Comparison of ENCODE assay signal across 11 mouse cellular contexts in genomic region chr1:152576614-152577144, GRCm38 (mm10).
DNase-seq lines count a peak whose midpoint lies in the region; ATAC-seq and TF ChIP-seq lines count a peak whose summit lies in the region.
"Had no signal": no experiment of that assay in that cellular context is flagged by ENCODE, and none has a peak within 500 bp of the region (broad histone marks: within the 10 kb centered on the region; RNA-seq: fewer than 3 reads in every experiment).

No protein-coding gene starts in this region.

- H3K27me3 ChIP-seq in intestine, embryonic 14.5 days (replicated peaks; ENCODE audit: control insufficient read depth, insufficient read depth, low read length): no peaks in the 10 kb centered on the region
- no peaks in the 10 kb centered on the region for H3K27me3 ChIP-seq in intestine, postnatal 0 days (replicated peaks; ENCODE audit: control insufficient read depth, insufficient read depth, low read length)
- no peaks in the 10 kb centered on the region for H3K27me3 ChIP-seq in hindbrain, embryonic 15.5 days
- no peaks in the 10 kb centered on the region for H3K27me3 ChIP-seq in limb, embryonic 10.5 days (ENCODE audit: low read depth, poor library complexity, severe bottlenecking)
- H3K27me3 ChIP-seq: liver, embryonic 12.5 days had no signal

- no peaks in the 10 kb centered on the region for H3K9me3 ChIP-seq in intestine, embryonic 14.5 days (ENCODE audit: control insufficient read depth, low read length)
- H3K9me3 ChIP-seq in intestine, postnatal 0 days (ENCODE audit: control insufficient read depth): no peaks in the 10 kb centered on the region
- H3K9me3 ChIP-seq in hindbrain, embryonic 15.5 days: no peaks in the 10 kb centered on the region
- H3K9me3 ChIP-seq in limb, embryonic 10.5 days (replicated peaks): no peaks in the 10 kb centered on the region
- H3K9me3 ChIP-seq: liver, embryonic 12.5 days had no signal

- H3K4me2 ChIP-seq in intestine, embryonic 14.5 days (ENCODE audit: low read length): no peak overlapping the region
- no peak overlapping the region for H3K4me2 ChIP-seq in intestine, postnatal 0 days (replicated peaks; ENCODE audit: low read depth)
- no peak overlapping the region for H3K4me2 ChIP-seq in hindbrain, embryonic 15.5 days
- H3K4me2 ChIP-seq: liver, embryonic 12.5 days had no signal

- no peak overlapping the region for H3K4me3 ChIP-seq in intestine, embryonic 14.5 days (ENCODE audit: low read depth, low read length)
- H3K4me3 ChIP-seq in intestine, postnatal 0 days (ENCODE audit: low read depth, low read length): no peak overlapping the region
- H3K4me3 ChIP-seq in hindbrain, embryonic 15.5 days: no peak overlapping the region
- no peak overlapping the region for H3K4me3 ChIP-seq in limb, embryonic 10.5 days
- H3K4me3 ChIP-seq: liver, embryonic 12.5 days had no signal

- TF ChIP-seq CTCF in intestine, postnatal 0 days (IDR thresholded peaks at IDR 0.05; ENCODE audit: low read depth): no peak

- H3K36me3 ChIP-seq in intestine, embryonic 14.5 days (ENCODE audit: control insufficient read depth, insufficient read depth, low read length): peaks cover under 1% of the 10 kb centered on the region; the same call in 1 of the 2 replicates
- H3K36me3 ChIP-seq in intestine, postnatal 0 days (ENCODE audit: control insufficient read depth, insufficient read depth): 0 out of 2 replicates have a peak, but pooled peaks cover 6% of the 10 kb centered on the region
- no peaks in the 10 kb centered on the region for H3K36me3 ChIP-seq in hindbrain, embryonic 15.5 days
- peaks cover 4% of the 10 kb centered on the region; the same call in 1 of the 2 replicates for H3K36me3 ChIP-seq in limb, embryonic 10.5 days
- H3K36me3 ChIP-seq: liver, embryonic 12.5 days had no signal

- no peak overlapping the region for H3K9ac ChIP-seq in intestine, embryonic 14.5 days (ENCODE audit: low read length)
- no peak overlapping the region for H3K9ac ChIP-seq in intestine, postnatal 0 days (ENCODE audit: low read depth, low read length)
- no peak overlapping the region for H3K9ac ChIP-seq in hindbrain, embryonic 15.5 days
- H3K9ac ChIP-seq: liver, embryonic 12.5 days had no signal

- WGBS in intestine, embryonic 14.5 days: 37% methylated on average over 7 of the region's 7 CpGs
- 47% methylated on average over 7 of the region's 7 CpGs for WGBS in intestine, postnatal 0 days
- WGBS in hindbrain, embryonic 15.5 days: 12% methylated on average over 7 of the region's 7 CpGs
- WGBS in limb, embryonic 10.5 days: 48% methylated on average over 7 of the region's 7 CpGs

- H3K27ac ChIP-seq in intestine, embryonic 14.5 days (ENCODE audit: low read depth): 0 out of 2 replicates have a peak overlapping the region, but pooled peaks have one; percentile 22
- no peak overlapping the region for H3K27ac ChIP-seq in intestine, postnatal 0 days (ENCODE audit: low read depth, low read length)
- H3K27ac ChIP-seq in hindbrain, embryonic 15.5 days (replicated peaks): peak overlapping the region; percentile 39; the same call in 1 of the 2 replicates
- H3K27ac ChIP-seq in limb, embryonic 10.5 days: peak overlapping the region; percentile 70
- H3K27ac ChIP-seq: liver, embryonic 12.5 days had no signal

- H3K4me1 ChIP-seq in intestine, embryonic 14.5 days (replicated peaks; ENCODE audit: control insufficient read depth, insufficient read depth, low read length): peaks cover 41% of the 10 kb centered on the region
- H3K4me1 ChIP-seq in intestine, postnatal 0 days (replicated peaks; ENCODE audit: control insufficient read depth, insufficient read depth, low read length): peaks cover 16% of the 10 kb centered on the region
- peaks cover 31% of the 10 kb centered on the region for H3K4me1 ChIP-seq in hindbrain, embryonic 15.5 days (replicated peaks)
- peaks cover 72% of the 10 kb centered on the region for H3K4me1 ChIP-seq in limb, embryonic 10.5 days

- ATAC-seq in intestine, embryonic 14.5 days (replicated peaks; ENCODE audit: low FRiP score, low TSS enrichment, low read depth): no peak
- ATAC-seq in intestine, postnatal 0 days: no peak
- ATAC-seq in hindbrain, embryonic 15.5 days (ENCODE audit: low FRiP score, low read depth): peak; percentile 36; the same call in 1 of the 2 replicates
- ATAC-seq: inflammation-experienced regulatory T-cells, adult 6 months; liver, embryonic 12.5 days had no signal

- DNase-seq in intestine, embryonic 14.5 days (ENCODE audit: low spot score): no peak
- peak; percentile 67 for DNase-seq in embryo, embryonic 10.5 days (ENCODE audit: low spot score)
- DNase-seq in limb, embryonic 10.5 days (ENCODE audit: low spot score): no peak
- DNase-seq in thymus, postnatal 14 days: no peak
- DNase-seq in testis, postnatal 14 days (ENCODE audit: low spot score): no peak
- DNase-seq in adrenal gland, postnatal 25 days: no peak
- DNase-seq: adrenal gland, postnatal 14 days had no signal
